Mouse (Mus musculus) heart, adult 2 months (tissue): ENCODE measurements at regions not wholly inside any gene's neighbourhood (a gene's known extent, or its start where the extent isn't known, plus 50 kb on each side); places are given as distances from the start of the nearest gene placed in this dataset.

Source experiments
- DNase-seq, 2 experiments: peaks; one replicate each; pipeline ENCODE4 v3.0.0; 2021
- H3K27ac ChIP-seq: fragments of 200-600 bp; 2 replicates; pipeline ENCODE4 v1.8.1; 2022
- H3K27me3 ChIP-seq: fragments of 200-500 bp; 2 replicates; pipeline ENCODE4 v1.6.1; 2012; ENCODE audit warnings: mild to moderate bottlenecking, low read length, inconsistent platforms, mixed read lengths; ENCODE audit not compliant: control insufficient read depth, insufficient read depth
- H3K36me3 ChIP-seq: fragments of 200-500 bp; 2 replicates; pipeline ENCODE4 v1.6.1; 2012; ENCODE audit warnings: low read length, inconsistent platforms; ENCODE audit not compliant: control insufficient read depth, insufficient read depth
- H3K4me1 ChIP-seq: fragments of 200-500 bp; 2 replicates; pipeline ENCODE4 v1.6.1; 2011; ENCODE audit warnings: low read length; ENCODE audit not compliant: control insufficient read depth, insufficient read depth
- H3K4me3 ChIP-seq: fragments of 200-600 bp; 2 replicates; pipeline ENCODE4 v1.8.1; 2022
- H3K79me2 ChIP-seq: fragments of 200-500 bp; replicated peaks from 2 replicates; pipeline ENCODE4 v1.6.1; 2012; ENCODE audit warnings: mild to moderate bottlenecking, inconsistent platforms, low read length, moderate library complexity, mixed read lengths; ENCODE audit not compliant: control insufficient read depth, insufficient read depth
- H3K9ac ChIP-seq: fragments of 200-500 bp; 2 replicates; pipeline ENCODE4 v1.6.1; 2012; ENCODE audit warnings: low read depth, mild to moderate bottlenecking, control low read depth, inconsistent platforms, low read length, mixed read lengths
- CTCF ChIP-seq: fragments of 200-600 bp; IDR thresholded peaks from 2 replicates; pipeline ENCODE4 v1.8.1; 2022; ENCODE audit warnings: antibody characterized with exemption, mild to moderate bottlenecking, moderate library complexity
- EP300 ChIP-seq: fragments of 200-500 bp; IDR thresholded peaks from 2 replicates; pipeline ENCODE4 v1.6.1; 2011; ENCODE audit warnings: low read depth, low read length, control low read depth; ENCODE audit not compliant: insufficient read depth
- POLR2A ChIP-seq: fragments of 200-500 bp; IDR thresholded peaks from 2 replicates; pipeline ENCODE4 v1.6.1; 2011; ENCODE audit warnings: mild to moderate bottlenecking, low read depth, low read length, control low read depth; ENCODE audit not compliant: insufficient read depth
- WGBS: fragments of 180-500 bp; shearing (Covaris S2); methylation state at CpG from one replicate; pipeline ENCODE4 v1.1.7; 2018; 5-methylcytosine and 5-hydroxymethylcytosine counted together
- intact Hi-C: fragments of 180-260 bp; cut with DNase I; formaldehyde crosslinking; loops from one replicate; pipeline ENCODE4 v1.15.1; 2025

- TF ChIP-seq POLR2A, result no peak
- no peak for TF ChIP-seq EP300
- TF ChIP-seq CTCF, result no peak
- no peak for DNase-seq
- intact Hi-C loops, result loop anchor here (10.0 kb wide), 1 partner anchor 230 kb away; no protein-coding TSS in a partner anchor
- H3K79me2 ChIP-seq, result no peaks in the 10 kb centered on the region
- H3K36me3 ChIP-seq, result no peaks in the 10 kb centered on the region
- WGBS, result 84% methylated on average over 6 of the region's 6 CpGs
- H3K4me3 ChIP-seq, result no peak overlapping the region
- H3K27ac ChIP-seq, result no peak overlapping the region
- no peaks in the 10 kb centered on the region for H3K27me3 ChIP-seq
- no peak overlapping the region for H3K9ac ChIP-seq
- no peaks in the 10 kb centered on the region for H3K4me1 ChIP-seq
These were observed 730.5 kb upstream of the Pkdcc start for GRCm38 (mm10) chr17:82484609-82485008.

- H3K36me3 ChIP-seq, result no peaks in the 10 kb centered on the region
- H3K79me2 ChIP-seq, result no peaks in the 10 kb centered on the region
- DNase-seq, result no peak
- TF ChIP-seq POLR2A (no peak), EP300 (no peak), CTCF (no peak)
- intact Hi-C loops, result no loop called here
- H3K9ac ChIP-seq, result no peak overlapping the region
- peak overlapping the region; percentile 29; the same call in 1 of the 2 replicates for H3K27ac ChIP-seq
- no peak overlapping the region for H3K4me3 ChIP-seq
- WGBS, result 64% methylated on average over 5 of the region's 5 CpGs
- H3K27me3 ChIP-seq, result no peaks in the 10 kb centered on the region
- H3K4me1 ChIP-seq, result no peaks in the 10 kb centered on the region
These were observed 719.8 kb upstream of the Slc8a1 start for GRCm38 (mm10) chr17:82457972-82458371.

GRCm38 (mm10) chr17:82453847-82454246 lies 715.7 kb upstream of the Slc8a1 start:
- Histone ChIP-seq H3K4me3 (no peak overlapping the region), H3K36me3 (no peaks in the 10 kb centered on the region), H3K27me3 (no peaks in the 10 kb centered on the region), H3K27ac (no peak overlapping the region), H3K9ac (no peak overlapping the region), H3K79me2 (no peaks in the 10 kb centered on the region), H3K4me1 (no peaks in the 10 kb centered on the region)
- DNase-seq, result no peak
- intact Hi-C loops, result no loop called here
- TF ChIP-seq CTCF (no peak), EP300 (no peak), POLR2A (no peak)
- 70% methylated on average over 1 of the region's 1 CpGs for WGBS

GRCm38 (mm10) chr17:82439105-82439504 lies 700.9 kb upstream of the Slc8a1 start:
- no peaks in the 10 kb centered on the region for H3K36me3 ChIP-seq
- no peaks in the 10 kb centered on the region for H3K4me1 ChIP-seq
- TF ChIP-seq CTCF (no peak), EP300 (no peak), POLR2A (no peak)
- WGBS, result 62% methylated on average over 3 of the region's 3 CpGs
- DNase-seq, result no peak
- no peak overlapping the region for H3K27ac ChIP-seq
- H3K9ac ChIP-seq, result no peak overlapping the region
- H3K27me3 ChIP-seq, result no peaks in the 10 kb centered on the region
- H3K79me2 ChIP-seq, result no peaks in the 10 kb centered on the region
- intact Hi-C loops, result no loop called here
- H3K4me3 ChIP-seq, result no peak overlapping the region

- Histone ChIP-seq H3K27ac (no peak overlapping the region), H3K36me3 (no peaks in the 10 kb centered on the region), H3K79me2 (no peaks in the 10 kb centered on the region), H3K4me1 (no peaks in the 10 kb centered on the region), H3K4me3 (no peak overlapping the region), H3K27me3 (no peaks in the 10 kb centered on the region), H3K9ac (no peak overlapping the region)
- DNase-seq, result no peak
- 83% methylated on average over 3 of the region's 3 CpGs for WGBS
- intact Hi-C loops, result no loop called here
- TF ChIP-seq EP300 (no peak), POLR2A (no peak), CTCF (no peak)
These were observed 699.0 kb upstream of the Slc8a1 start for GRCm38 (mm10) chr17:82437206-82437605.

- H3K9ac ChIP-seq, result no peak overlapping the region
These were observed 694.5 kb upstream of the Slc8a1 start for GRCm38 (mm10) chr17:82432678-82433077.

More at GRCm38 (mm10) chr17:82432678-82433077, 694.5 kb upstream of the Slc8a1 start:
- Histone ChIP-seq H3K36me3 (no peaks in the 10 kb centered on the region), H3K79me2 (no peaks in the 10 kb centered on the region), H3K4me1 (no peaks in the 10 kb centered on the region), H3K27me3 (no peaks in the 10 kb centered on the region), H3K4me3 (no peak overlapping the region), H3K27ac (no peak overlapping the region)
- intact Hi-C loops, result no loop called here
- no peak for TF ChIP-seq POLR2A
- TF ChIP-seq CTCF, result no peak
- TF ChIP-seq EP300, result no peak
- 43% methylated on average over 3 of the region's 3 CpGs for WGBS
- no peak for DNase-seq
